Mouse (Mus musculus) lung, postnatal 0 days (tissue): Measurements from ENCODE around the gene Celsr1.

ENCODE experiments used
- CTCF ChIP-seq: IDR thresholded peaks from 2 replicates; pipeline ENCODE4 v1.5.1; 2016; ENCODE audit warnings: antibody characterized with exemption, mild to moderate bottlenecking
- EP300 ChIP-seq: IDR thresholded peaks from 2 replicates; pipeline ENCODE4 v1.6.1; 2016; ENCODE audit warnings: antibody characterized with exemption, mild to moderate bottlenecking, control low read depth

DNA sequence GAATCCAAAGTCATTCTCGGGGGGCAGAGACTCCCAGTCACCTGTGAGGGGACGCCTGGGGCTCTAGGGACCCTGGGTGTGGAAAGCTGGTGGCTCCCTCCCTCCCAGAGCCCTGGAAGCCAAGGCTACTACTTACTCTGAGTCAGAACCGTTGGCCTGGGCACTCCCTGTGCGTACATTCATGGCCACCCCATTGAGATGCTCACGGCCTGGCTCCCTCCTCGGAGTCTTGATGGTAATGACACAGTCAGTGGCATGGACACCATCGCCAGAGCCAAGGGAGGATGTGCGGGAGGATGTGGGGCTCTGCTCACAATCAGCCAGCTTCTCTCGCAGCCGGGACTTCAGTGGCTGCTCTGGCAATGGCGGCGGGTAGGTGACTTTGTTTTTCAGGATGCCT, 132.8 kb downstream of the Celsr1 start:
- no peak for TF ChIP-seq CTCF
- no peak for TF ChIP-seq EP300
